In the genomic region with DNA sequence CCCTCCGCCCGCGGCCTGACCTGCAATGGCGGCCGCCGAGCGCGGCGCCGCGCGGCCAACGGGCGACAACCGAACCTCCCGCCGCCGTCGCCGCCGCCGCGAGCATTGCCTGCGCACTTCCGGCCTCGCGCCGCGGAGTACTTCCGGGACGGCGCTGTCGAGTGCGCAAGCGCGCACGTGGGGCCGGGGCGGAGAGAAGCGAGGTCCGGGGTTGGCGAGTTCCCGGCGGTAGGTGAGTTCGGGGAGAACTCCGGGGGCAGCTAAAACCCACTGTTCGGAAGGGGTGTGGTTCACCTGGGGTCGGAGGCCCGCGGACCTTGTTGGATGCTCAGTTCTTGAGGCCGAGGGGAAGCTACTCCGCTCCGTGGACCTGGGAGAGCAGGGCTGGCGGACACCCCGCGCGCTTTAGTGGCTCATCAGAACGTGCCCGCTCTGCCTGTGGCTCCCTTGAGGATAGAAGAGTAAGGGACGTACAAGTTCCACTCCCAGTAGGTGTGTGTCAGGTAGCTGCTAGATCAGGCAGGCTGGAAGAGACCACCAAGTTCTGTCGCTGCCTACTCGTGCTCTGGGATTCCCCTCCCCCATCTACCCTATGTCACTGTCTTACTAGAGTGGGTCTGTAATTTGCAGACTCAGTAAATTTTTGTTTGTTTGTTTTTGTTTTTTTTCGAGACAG, we compare ENCODE assay signal across 8 mouse cellular contexts. TPM values are rescaled to one million over a fixed set of nuclear protein-coding genes. Genes with fewer than 3 reads are reported as not detected.
DNase-seq lines count a peak whose midpoint lies in the region; ATAC-seq and TF ChIP-seq lines count a peak whose summit lies in the region.

A gene (plus strand): TSS at position 156 of the 676 bp plus-strand sequence.

- H3K27me3 ChIP-seq in C2C12 (ENCODE audit: control insufficient read depth, insufficient read depth, insufficient read length) = no peaks in the 10 kb centered on the region
- H3K27me3 ChIP-seq in embryonic facial prominence, embryonic 14.5 days (replicated peaks; ENCODE audit: control insufficient read depth, insufficient read depth, low read length) = no peaks in the 10 kb centered on the region
- H3K27me3 ChIP-seq in heart, adult 2 months (ENCODE audit: control insufficient read depth, insufficient read depth, low read length) = no peaks in the 10 kb centered on the region
- no peaks in the 10 kb centered on the region for H3K27me3 ChIP-seq in limb, embryonic 15.5 days
- H3K27me3 ChIP-seq in midbrain, postnatal 0 days (ENCODE audit: insufficient read depth, low read length) = no peaks in the 10 kb centered on the region

- H3K9ac ChIP-seq in embryonic facial prominence, embryonic 14.5 days (ENCODE audit: low read depth, low read length) = peak within 1 kb of the TSS; percentile 99
- peak within 1 kb of the TSS; percentile 97 for H3K9ac ChIP-seq in heart, adult 2 months (ENCODE audit: low read depth, low read length)
- peak within 1 kb of the TSS; percentile 91 for H3K9ac ChIP-seq in limb, embryonic 15.5 days
- peak within 1 kb of the TSS; percentile 96 for H3K9ac ChIP-seq in midbrain, postnatal 0 days (replicated peaks; ENCODE audit: low read length, poor library complexity, severe bottlenecking)

- no peaks in the 10 kb centered on the region for H3K4me1 ChIP-seq in bone marrow, adult 2 months (ENCODE audit: control insufficient read depth, insufficient read depth, low read length)
- H3K4me1 ChIP-seq in embryonic facial prominence, embryonic 14.5 days (ENCODE audit: control insufficient read depth, insufficient read depth, low read length) = peaks cover 5% of the 10 kb centered on the region; the same call in 1 of the 2 replicates
- peaks cover 4% of the 10 kb centered on the region for H3K4me1 ChIP-seq in heart, adult 2 months (ENCODE audit: control insufficient read depth, insufficient read depth, low read length)
- H3K4me1 ChIP-seq in limb, embryonic 15.5 days = peaks cover 13% of the 10 kb centered on the region
- no peaks in the 10 kb centered on the region; the same call in 1 of the 2 replicates for H3K4me1 ChIP-seq in midbrain, postnatal 0 days (ENCODE audit: insufficient read depth, low read length)

- peak within 1 kb of the TSS; percentile 85 for H3K4me3 ChIP-seq in C2C12 (ENCODE audit: insufficient read depth, poor library complexity, severe bottlenecking)
- peak within 1 kb of the TSS; percentile 83 for H3K4me3 ChIP-seq in bone marrow, adult 2 months (replicated peaks; ENCODE audit: control insufficient read depth, low read depth, low read length)
- H3K4me3 ChIP-seq in embryonic facial prominence, embryonic 14.5 days (ENCODE audit: low read depth, low read length) = peak within 1 kb of the TSS; percentile 90
- H3K4me3 ChIP-seq in heart, adult 2 months = peak within 1 kb of the TSS; percentile 92
- peak within 1 kb of the TSS; percentile 95 for H3K4me3 ChIP-seq in limb, embryonic 15.5 days
- H3K4me3 ChIP-seq in midbrain, postnatal 0 days (ENCODE audit: low read depth, low read length) = peak within 1 kb of the TSS; percentile 96

- DNase-seq in embryonic facial prominence, embryonic 14.5 days (ENCODE audit: low spot score) = peak; percentile 92
- peak; percentile 93 for DNase-seq in heart, adult 2 months
- DNase-seq in kidney, adult 8-10 months = peak; percentile 81 to 84
- DNase-seq in midbrain, postnatal 0 days (ENCODE audit: low spot score) = peak; percentile 87
- DNase-seq in spleen, postnatal 10 days (ENCODE audit: low spot score in 2 of 2) = peak; percentile 82 to 91

- H3K27ac ChIP-seq in bone marrow, adult 2 months (ENCODE audit: control insufficient read depth, insufficient read depth, low read depth, low read length, poor library complexity) = peak within 1 kb of the TSS; percentile 95
- H3K27ac ChIP-seq in embryonic facial prominence, embryonic 14.5 days (replicated peaks; ENCODE audit: low read depth, low read length) = peak within 1 kb of the TSS; percentile 97
- peak within 1 kb of the TSS; percentile 91 for H3K27ac ChIP-seq in heart, adult 2 months
- peak within 1 kb of the TSS; percentile 95 for H3K27ac ChIP-seq in limb, embryonic 15.5 days
- H3K27ac ChIP-seq in midbrain, postnatal 0 days (ENCODE audit: low read depth, low read length) = peak within 1 kb of the TSS; percentile 91

- TF ChIP-seq POLR2A in bone marrow, adult 2 months (IDR thresholded peaks at IDR 0.05; ENCODE audit: borderline replicate concordance, control insufficient read depth, low read depth, low read length) = peak; percentile 55; the same call in 1 of the 2 replicates
- TF ChIP-seq POLR2A in heart, adult 2 months (IDR thresholded peaks at IDR 0.05; ENCODE audit: insufficient read depth, low read depth, low read length) = peak; percentile 70

- peak; percentile 94 for ATAC-seq in embryonic facial prominence, embryonic 14.5 days (ENCODE audit: low read depth)
- peak; percentile 88 for ATAC-seq in limb, embryonic 15.5 days (ENCODE audit: insufficient number of reproducible peaks, low FRiP score, low TSS enrichment, low read depth)
- ATAC-seq in midbrain, postnatal 0 days (ENCODE audit: low FRiP score) = peak; percentile 95

- intact Hi-C loops in heart, adult 2 months (cut with DNase I) = no loop called here

- TF ChIP-seq CTCF in C2C12 (IDR thresholded peaks at IDR 0.05; ENCODE audit: control insufficient read depth, insufficient read depth, insufficient read length) = no peak
- TF ChIP-seq CTCF in bone marrow, adult 2 months (IDR thresholded peaks at IDR 0.05; ENCODE audit: control insufficient read depth, insufficient read depth, low read length) = no peak
- 0 out of 2 replicates have a peak, but pooled peaks have one; percentile 3 for TF ChIP-seq CTCF in heart, adult 2 months (IDR thresholded peaks at IDR 0.05)
- TF ChIP-seq CTCF in midbrain, postnatal 0 days (IDR thresholded peaks at IDR 0.05) = no peak

- no peaks in the 10 kb centered on the region for H3K9me3 ChIP-seq in embryonic facial prominence, embryonic 14.5 days (ENCODE audit: control insufficient read depth, low read length)
- H3K9me3 ChIP-seq in limb, embryonic 15.5 days = no peaks in the 10 kb centered on the region
- no peaks in the 10 kb centered on the region for H3K9me3 ChIP-seq in midbrain, postnatal 0 days (ENCODE audit: low read length)

- peaks cover 45% of the 10 kb centered on the region for H3K36me3 ChIP-seq in C2C12 (ENCODE audit: control insufficient read depth, insufficient read depth)
- peaks cover 36% of the 10 kb centered on the region for H3K36me3 ChIP-seq in embryonic facial prominence, embryonic 14.5 days (ENCODE audit: control insufficient read depth, insufficient read depth, low read length)
- H3K36me3 ChIP-seq in heart, adult 2 months (ENCODE audit: control insufficient read depth, insufficient read depth, low read length) = peaks cover 7% of the 10 kb centered on the region
- H3K36me3 ChIP-seq in limb, embryonic 15.5 days = peaks cover 35% of the 10 kb centered on the region
- H3K36me3 ChIP-seq in midbrain, postnatal 0 days (ENCODE audit: insufficient read depth, low read length) = peaks cover 9% of the 10 kb centered on the region; the same call in 1 of the 2 replicates

- H3K79me2 ChIP-seq in C2C12 (ENCODE audit: control insufficient read depth, insufficient read depth) = peaks cover 87% of the 10 kb centered on the region
- peaks cover 7% of the 10 kb centered on the region for H3K79me2 ChIP-seq in heart, adult 2 months (replicated peaks; ENCODE audit: control insufficient read depth, insufficient read depth, low read length)

- under 1% methylated on average over 63 of the region's 63 CpGs for WGBS in bone marrow, adult 2 months
- WGBS in embryonic facial prominence, embryonic 14.5 days = under 1% methylated on average over 39 of the region's 63 CpGs
- WGBS in heart, adult 2 months = under 1% methylated on average over 63 of the region's 63 CpGs
- WGBS in limb, embryonic 15.5 days = under 1% methylated on average over 62 of the region's 63 CpGs
- WGBS in midbrain, postnatal 0 days = under 1% methylated on average over 46 of the region's 63 CpGs

- H3K79me3 ChIP-seq in C2C12 (ENCODE audit: low read depth) = peaks cover 86% of the 10 kb centered on the region

- no peak for TF ChIP-seq EP300 in heart, adult 2 months (IDR thresholded peaks at IDR 0.05; ENCODE audit: insufficient read depth, low read depth, low read length)

- H3K4me2 ChIP-seq in embryonic facial prominence, embryonic 14.5 days (ENCODE audit: low read depth, low read length) = peak within 1 kb of the TSS; percentile 61
- peak within 1 kb of the TSS; percentile 62 for H3K4me2 ChIP-seq in limb, embryonic 15.5 days
- peak within 1 kb of the TSS; percentile 88 for H3K4me2 ChIP-seq in midbrain, postnatal 0 days (ENCODE audit: low read depth, low read length, poor library complexity, severe bottlenecking)

- peak within 1 kb of the TSS; percentile 97 for H3ac ChIP-seq in C2C12 (ENCODE audit: control insufficient read depth, insufficient read length, low read depth)

TF ChIP-seq in C2C12, 6 proteins besides CTCF, POLR2A, EP300 and RAD21:
- TF ChIP-seq FOSL1 (IDR thresholded peaks at IDR 0.05; ENCODE audit: insufficient read depth, low read length, poor library complexity, severe bottlenecking) (no peak), MAX (IDR thresholded peaks at IDR 0.05) (peak; percentile 93), USF1 (IDR thresholded peaks at IDR 0.05; ENCODE audit: low read depth) (no peak), MYOD1 (IDR thresholded peaks at IDR 0.05; ENCODE audit: control insufficient read depth, insufficient read length, low read depth) (no peak)
TF ChIP-seq in C2C12: peak in this region for 1.

RNA-seq across cellular contexts. Expression of the gene that starts here (rescaled TPM):
- polyA plus RNA-seq in C2C12 (2012; fragmentation: generic; extraction: Trizol) = 67.3 TPM
- 7.0 and 18.9 TPM in 2 replicates for polyA plus RNA-seq in bone marrow, adult 2 months (2011; ENCODE audit: insufficient read depth, insufficient read length, low replicate concordance, missing spikeins)
- 60.4 and 65.0 TPM in 2 replicates for polyA plus RNA-seq in embryonic facial prominence, embryonic 14.5 days (2014; fragmentation: Nextera tagmentation; extraction: Ambion mirVana)
- total RNA-seq in heart, adult 2 months (2021) = 10 to 100 TPM; 21.3 to 22.3 TPM
- polyA plus RNA-seq in heart, adult 2 months (2012; rRNA removed) = 17.8 and 25.2 TPM in 2 replicates
- 62.5 and 64.0 TPM in 2 replicates for polyA plus RNA-seq in limb, embryonic 15.5 days (2015; fragmentation: Nextera tagmentation; extraction: Ambion mirVana)
- 23.5 and 23.7 TPM in 2 replicates for total RNA-seq in midbrain, postnatal 0 days (2014; rRNA removed)
- polyA plus RNA-seq in midbrain, postnatal 0 days (2015; fragmentation: Nextera tagmentation; extraction: Ambion mirVana) = 27.4 and 28.0 TPM in 2 replicates

Comparison
In these comparisons a context has a peak if more than half of its experiments do, and no peak if none do; other contexts are left out.
1. Peak in every context shown above with its lines: DNase-seq, ATAC-seq, H3K4me3 ChIP-seq and H3K27ac ChIP-seq.